Mouse (Mus musculus): ENCODE data around the gene Elp4.

Elp4 gene

GRCm38 (mm10) chr2:105666763-105667625 lies 237.4 kb downstream of the Elp4 start:
- no peak for TF ChIP-seq GATA4 (IDR thresholded peaks at IDR 0.05; ENCODE audit: insufficient replicate concordance, low read length)

GRCm38 (mm10) chr2:105666331-105666730 lies 238.0 kb downstream of the Elp4 start:
- TF ChIP-seq GATA4 (IDR thresholded peaks at IDR 0.05; ENCODE audit: insufficient replicate concordance, low read length), result no peak

GRCm38 (mm10) chr2:105665491-105666250 lies 238.7 kb downstream of the Elp4 start:
- no peak for TF ChIP-seq GATA4 (IDR thresholded peaks at IDR 0.05; ENCODE audit: insufficient replicate concordance, low read length)

- no peak for TF ChIP-seq GATA4 (IDR thresholded peaks at IDR 0.05; ENCODE audit: insufficient replicate concordance, low read length)
These were observed 239.4 kb downstream of the Elp4 start for GRCm38 (mm10) chr2:105664996-105665395.

GRCm38 (mm10) chr2:105663101-105663511 lies 241.3 kb downstream of the Elp4 start:
- TF ChIP-seq GATA4 (IDR thresholded peaks at IDR 0.05; ENCODE audit: insufficient replicate concordance, low read length), result no peak

- no peak for TF ChIP-seq GATA4 (IDR thresholded peaks at IDR 0.05; ENCODE audit: insufficient replicate concordance, low read length)
These were observed 241.8 kb downstream of the Elp4 start for GRCm38 (mm10) chr2:105662606-105663005.

- TF ChIP-seq GATA4 (IDR thresholded peaks at IDR 0.05; ENCODE audit: insufficient replicate concordance, low read length), result no peak
These were observed 242.2 kb downstream of the Elp4 start for GRCm38 (mm10) chr2:105662121-105662520.

- no peak for TF ChIP-seq GATA4 (IDR thresholded peaks at IDR 0.05; ENCODE audit: insufficient replicate concordance, low read length)
These were observed 242.7 kb downstream of the Elp4 start for GRCm38 (mm10) chr2:105661623-105662066.

- no peak for TF ChIP-seq GATA4 (IDR thresholded peaks at IDR 0.05; ENCODE audit: insufficient replicate concordance, low read length)
These were observed 243.3 kb downstream of the Elp4 start for GRCm38 (mm10) chr2:105660874-105661622.

- TF ChIP-seq GATA4 (IDR thresholded peaks at IDR 0.05; ENCODE audit: insufficient replicate concordance, low read length), result no peak
These were observed 244.2 kb downstream of the Elp4 start for GRCm38 (mm10) chr2:105659926-105660873.

- no peak for TF ChIP-seq GATA4 (IDR thresholded peaks at IDR 0.05; ENCODE audit: insufficient replicate concordance, low read length)
These were observed 245.0 kb downstream of the Elp4 start for GRCm38 (mm10) chr2:105659350-105659749.

- TF ChIP-seq GATA4 (IDR thresholded peaks at IDR 0.05; ENCODE audit: insufficient replicate concordance, low read length), result no peak
These were observed 247.9 kb downstream of the Elp4 start for GRCm38 (mm10) chr2:105656456-105656855.

All from liver, adult (tissue).